Mouse (Mus musculus) forebrain, embryonic 16.5 days (tissue): ENCODE results near the gene Ice2. TPM values are rescaled to one million over a fixed set of nuclear protein-coding genes. Genes with fewer than 3 reads are reported as not detected.

ENCODE experiments used
- ATAC-seq: fragments of 200-750 bp; cut with Nextera tagmentation; 2 replicates; pipeline ENCODE4 v1.8.0; 2017; ENCODE audit warnings: mild to moderate bottlenecking, moderate library complexity
- H3K27ac ChIP-seq: fragments of 300-500 bp; sonication (generic); 2 replicates; pipeline ENCODE4 v1.5.1; 2014; ENCODE audit warnings: low read length, control low read depth
- H3K27me3 ChIP-seq: fragments of 300-500 bp; sonication (generic); replicated peaks from 2 replicates; pipeline ENCODE4 v1.6.1; 2014; ENCODE audit warnings: low read length; ENCODE audit not compliant: control insufficient read depth, insufficient read depth
- H3K36me3 ChIP-seq: fragments of 300-500 bp; sonication (generic); 2 replicates; pipeline ENCODE4 v1.6.1; 2014; ENCODE audit not compliant: control insufficient read depth, insufficient read depth
- H3K4me1 ChIP-seq: fragments of 300-500 bp; sonication (generic); replicated peaks from 2 replicates; pipeline ENCODE4 v1.6.1; 2014; ENCODE audit warnings: low read length; ENCODE audit not compliant: control insufficient read depth, insufficient read depth
- H3K4me2 ChIP-seq: fragments of 300-500 bp; sonication (generic); 2 replicates; pipeline ENCODE4 v1.6.1; 2014; ENCODE audit warnings: mild to moderate bottlenecking, low read length, control low read depth
- H3K4me3 ChIP-seq: fragments of 300-500 bp; sonication (generic); replicated peaks from 2 replicates; pipeline ENCODE4 v1.5.1; 2014; ENCODE audit warnings: mild to moderate bottlenecking, low read length, control low read depth
- H3K9ac ChIP-seq: fragments of 300-500 bp; sonication (generic); replicated peaks from 2 replicates; pipeline ENCODE4 v1.6.1; 2014; ENCODE audit warnings: low read depth, low read length, control low read depth
- H3K9me3 ChIP-seq: fragments of 300-500 bp; sonication (generic); 2 replicates; pipeline ENCODE4 v1.6.1; 2016; ENCODE audit warnings: low read length; ENCODE audit not compliant: control insufficient read depth
- WGBS: fragments of 180-500 bp; shearing (Covaris S2); extraction: QIAGEN DNeasy Blood & Tissue Kit; methylation state at CpG from one replicate; pipeline ENCODE4 v1.1.7; 2014; 5-methylcytosine and 5-hydroxymethylcytosine counted together
- polyA plus RNA-seq: library from polyadenylated mRNA; unstranded; fragments of >200 nt; fragmentation: Nextera tagmentation; extraction: Ambion mirVana; gene quantifications from 2 replicates; pipeline ENCODE4 v1.2.1, GENCODE M21; 2015

The Ice2 gene
- polyA plus RNA-seq, 1 experiment from 2014 or later = 14.1 TPM

- no peak overlapping the region for H3K4me2 ChIP-seq
- no peak overlapping the region for H3K9ac ChIP-seq
- H3K27me3 ChIP-seq = peaks cover 8% of the 10 kb centered on the region
- no peaks in the 10 kb centered on the region for H3K36me3 ChIP-seq
- H3K9me3 ChIP-seq = no peaks in the 10 kb centered on the region
- no peak overlapping the region for H3K4me3 ChIP-seq
- no peak overlapping the region for H3K27ac ChIP-seq
- ATAC-seq = no peak
- peaks cover 8% of the 10 kb centered on the region; the same call in 1 of the 2 replicates for H3K4me1 ChIP-seq
- WGBS = 87% methylated on average over 7 of the region's 7 CpGs
Measured at GRCm38 (mm10) chr9:69459876-69460275, 62.2 kb downstream of the Ice2 start.

GRCm38 (mm10) chr9:69463046-69463445, 65.3 kb downstream of the Ice2 start:
- Histone ChIP-seq H3K9ac (no peak overlapping the region), H3K36me3 (no peaks in the 10 kb centered on the region), H3K4me1 (0 out of 2 replicates have a peak, but pooled peaks cover 5% of the 10 kb centered on the region), H3K4me2 (no peak overlapping the region), H3K4me3 (no peak overlapping the region), H3K27me3 (no peaks in the 10 kb centered on the region), H3K27ac (no peak overlapping the region), H3K9me3 (no peaks in the 10 kb centered on the region)
- 83% methylated on average over 2 of the region's 2 CpGs for WGBS
- ATAC-seq = no peak

- WGBS = 89% methylated on average over 6 of the region's 6 CpGs
- H3K9ac ChIP-seq = no peak overlapping the region
- ATAC-seq = no peak
- H3K4me3 ChIP-seq = no peak overlapping the region
- H3K9me3 ChIP-seq = no peaks in the 10 kb centered on the region
- no peaks in the 10 kb centered on the region for H3K36me3 ChIP-seq
- no peak overlapping the region for H3K27ac ChIP-seq
- peaks cover 5% of the 10 kb centered on the region for H3K4me1 ChIP-seq
- H3K27me3 ChIP-seq = no peaks in the 10 kb centered on the region
- H3K4me2 ChIP-seq = no peak overlapping the region
Measured at GRCm38 (mm10) chr9:69464109-69464756, 66.5 kb downstream of the Ice2 start.

- no peaks in the 10 kb centered on the region for H3K36me3 ChIP-seq
- no peaks in the 10 kb centered on the region for H3K27me3 ChIP-seq
- H3K9me3 ChIP-seq = no peaks in the 10 kb centered on the region
- no peak for ATAC-seq
- H3K4me3 ChIP-seq = no peak overlapping the region
- peaks cover 15% of the 10 kb centered on the region for H3K4me1 ChIP-seq
- H3K27ac ChIP-seq = no peak overlapping the region
- H3K4me2 ChIP-seq = no peak overlapping the region
- WGBS = 79% methylated on average over 4 of the region's 4 CpGs
- H3K9ac ChIP-seq = no peak overlapping the region
Measured at GRCm38 (mm10) chr9:69466098-69466497, 68.4 kb downstream of the Ice2 start.

- Histone ChIP-seq H3K27me3 (no peaks in the 10 kb centered on the region), H3K27ac (no peak overlapping the region), H3K4me3 (no peak overlapping the region), H3K4me1 (peaks cover 16% of the 10 kb centered on the region), H3K36me3 (no peaks in the 10 kb centered on the region), H3K9ac (no peak overlapping the region), H3K4me2 (no peak overlapping the region), H3K9me3 (no peaks in the 10 kb centered on the region)
- 65% methylated on average over 10 of the region's 10 CpGs for WGBS
- no peak for ATAC-seq
Measured at GRCm38 (mm10) chr9:69467310-69467939, 69.7 kb downstream of the Ice2 start.

GRCm38 (mm10) chr9:69468991-69469390, 71.3 kb downstream of the Ice2 start:
- no peaks in the 10 kb centered on the region for H3K27me3 ChIP-seq
- no peaks in the 10 kb centered on the region for H3K9me3 ChIP-seq
- H3K9ac ChIP-seq = peak overlapping the region; percentile 15; the same call in 1 of the 2 replicates
- H3K4me3 ChIP-seq = no peak overlapping the region
- no peaks in the 10 kb centered on the region for H3K36me3 ChIP-seq
- WGBS = 3% methylated on average over 9 of the region's 9 CpGs
- no peak overlapping the region for H3K4me2 ChIP-seq
- no peak overlapping the region for H3K27ac ChIP-seq
- peak; percentile 50; the same call in 1 of the 2 replicates for ATAC-seq
- peaks cover 16% of the 10 kb centered on the region for H3K4me1 ChIP-seq

- Histone ChIP-seq H3K4me3 (no peak overlapping the region), H3K9ac (no peak overlapping the region), H3K27ac (no peak overlapping the region), H3K4me2 (no peak overlapping the region), H3K27me3 (no peaks in the 10 kb centered on the region), H3K36me3 (no peaks in the 10 kb centered on the region), H3K4me1 (peaks cover 16% of the 10 kb centered on the region), H3K9me3 (no peaks in the 10 kb centered on the region)
- ATAC-seq = 0 out of 2 replicates have a peak, but pooled peaks have one; percentile 47
- 36% methylated on average over 5 of the region's 5 CpGs for WGBS
Measured at GRCm38 (mm10) chr9:69470362-69470761, 72.7 kb downstream of the Ice2 start.

- H3K27me3 ChIP-seq = no peaks in the 10 kb centered on the region
- no peak overlapping the region for H3K4me2 ChIP-seq
- H3K9ac ChIP-seq = no peak overlapping the region
- no peak overlapping the region for H3K27ac ChIP-seq
- peaks cover 16% of the 10 kb centered on the region for H3K4me1 ChIP-seq
- H3K9me3 ChIP-seq = no peaks in the 10 kb centered on the region
- WGBS = 18% methylated on average over 6 of the region's 6 CpGs
- no peak overlapping the region for H3K4me3 ChIP-seq
- H3K36me3 ChIP-seq = no peaks in the 10 kb centered on the region
- no peak for ATAC-seq
Measured at GRCm38 (mm10) chr9:69470921-69471320, 73.2 kb downstream of the Ice2 start.

- H3K4me3 ChIP-seq = no peak overlapping the region
- H3K4me2 ChIP-seq = no peak overlapping the region
- ATAC-seq = no peak
- no peak overlapping the region for H3K27ac ChIP-seq
- H3K36me3 ChIP-seq = no peaks in the 10 kb centered on the region
- 87% methylated on average over 6 of the region's 6 CpGs for WGBS
- H3K4me1 ChIP-seq = peaks cover 16% of the 10 kb centered on the region
- H3K9ac ChIP-seq = no peak overlapping the region
- no peaks in the 10 kb centered on the region for H3K9me3 ChIP-seq
- no peaks in the 10 kb centered on the region for H3K27me3 ChIP-seq
Measured at GRCm38 (mm10) chr9:69472724-69473123, 75.0 kb downstream of the Ice2 start.
